Comparison of ENCODE assay signal across 16 mouse cellular contexts in genomic region chr5:28473556-28473955, GRCm38 (mm10). TPM values are rescaled to one million over a fixed set of nuclear protein-coding genes. Genes with fewer than 3 reads are reported as not detected.
"Had no signal": no experiment of that assay in that cellular context is flagged by ENCODE, and none has a peak within 500 bp of the region (broad histone marks: within the 10 kb centered on the region; RNA-seq: fewer than 3 reads in every experiment).

No protein-coding gene starts in this region.

- DNase-seq: lung, adult 18-20 months; lung, embryonic 14.5 days; lung, postnatal 10 days; lung, postnatal 4 days; midbrain, embryonic 14.5 days; retina, postnatal 1 day; right cerebral cortex, adult 18-20 months; right cerebral cortex, postnatal 25 days; right cerebral cortex, postnatal 4 days; spleen, adult 18-20 months; thymus, adult 2 months; thymus, postnatal 25 days; thymus, postnatal 4 days had no signal

RNA-seq across cellular contexts. Expression of gene Shh, which starts 6.5 kb away (rescaled TPM):
- total RNA-seq: megakaryocyte, adult 5-6 weeks; megakaryocyte-erythroid progenitor cell, adult 5-6 weeks had no signal
- polyA plus RNA-seq: myocyte had no signal
